Mouse (Mus musculus) small intestine, adult 2 months (tissue): ENCODE data around the gene Zfp385a. TPM values are rescaled to one million over a fixed set of nuclear protein-coding genes. Genes with fewer than 3 reads are reported as not detected.
"Not testable (repeated sequence)": the region's sequence is repeated elsewhere in the genome, so short reads cannot be mapped to it uniquely, and the experiment has no call there.

Experiments
- H3K27ac ChIP-seq: fragments of 200-500 bp; 2 replicates; pipeline ENCODE4 v1.5.1; 2012; ENCODE audit warnings: low read depth, low read length, control low read depth, inconsistent platforms; ENCODE audit not compliant: insufficient read depth
- H3K27me3 ChIP-seq: fragments of 200-500 bp; 2 replicates; pipeline ENCODE4 v1.6.1; 2012; ENCODE audit warnings: mild to moderate bottlenecking, moderate library complexity, low read length, inconsistent platforms; ENCODE audit not compliant: control insufficient read depth, insufficient read depth
- H3K36me3 ChIP-seq: fragments of 200-500 bp; 2 replicates; pipeline ENCODE4 v1.6.1; 2012; ENCODE audit warnings: mild to moderate bottlenecking, low read length, control low read depth, inconsistent platforms; ENCODE audit not compliant: control insufficient read depth, insufficient read depth
- H3K4me1 ChIP-seq: fragments of 200-500 bp; 2 replicates; pipeline ENCODE4 v1.6.1; 2012; ENCODE audit warnings: low read length, inconsistent platforms, mixed read lengths; ENCODE audit not compliant: control insufficient read depth, insufficient read depth, insufficient read length
- H3K4me3 ChIP-seq: fragments of 200-500 bp; 2 replicates; pipeline ENCODE4 v1.5.1; 2012; ENCODE audit warnings: low read depth, mild to moderate bottlenecking, control low read depth, inconsistent platforms, low read length, moderate library complexity
- CTCF ChIP-seq: fragments of 200-500 bp; IDR thresholded peaks from 2 replicates; pipeline ENCODE4 v1.5.1; 2012; ENCODE audit warnings: low read depth, mild to moderate bottlenecking, control low read depth, inconsistent platforms, low read length, moderate library complexity, mixed read lengths; ENCODE audit not compliant: insufficient replicate concordance, insufficient read length; ENCODE audit errors: extremely low read depth
- POLR2A ChIP-seq: fragments of 200-500 bp; IDR thresholded peaks from 2 replicates; pipeline ENCODE4 v1.6.1; 2012; ENCODE audit warnings: low read depth, mild to moderate bottlenecking, control low read depth, inconsistent platforms, low read length, moderate library complexity
- WGBS: fragments of 180-500 bp; shearing (Covaris S2); methylation state at CpG from one replicate; pipeline ENCODE4 v1.1.7; 2018; 5-methylcytosine and 5-hydroxymethylcytosine counted together
- polyA plus RNA-seq: library from polyadenylated mRNA; depleted of rRNA; stranded (reverse); fragments of >200 nt; gene quantifications from 2 replicates; pipeline ENCODE4 v1.2.3, GENCODE M21; 2012; rRNA removed

Gene Zfp385a
- polyA plus RNA-seq, 1 experiment: 7.5 TPM

GRCm38 (mm10) chr15:103280817-103281464 is 59.0 kb downstream of the Zfp385a start:
- TF ChIP-seq CTCF: peak; percentile 61; the same call in 1 of the 2 replicates
- no peak for TF ChIP-seq POLR2A
- H3K27me3 ChIP-seq: no peaks in the 10 kb centered on the region
- WGBS: 13% methylated on average over 3 of the region's 3 CpGs
- H3K4me3 ChIP-seq: no peak overlapping the region
- H3K36me3 ChIP-seq: no peaks in the 10 kb centered on the region
- peaks cover 17% of the 10 kb centered on the region for H3K4me1 ChIP-seq
- peak overlapping the region; percentile 72 for H3K27ac ChIP-seq

GRCm38 (mm10) chr15:103279750-103280149 is 60.1 kb downstream of the Zfp385a start:
- 66% methylated on average over 3 of the region's 3 CpGs for WGBS
- H3K27ac ChIP-seq: no peak overlapping the region
- H3K4me1 ChIP-seq: peaks cover 13% of the 10 kb centered on the region
- H3K27me3 ChIP-seq: no peaks in the 10 kb centered on the region
- H3K36me3 ChIP-seq: no peaks in the 10 kb centered on the region
- TF ChIP-seq POLR2A (no peak), CTCF (peak; percentile 57; the same call in 1 of the 2 replicates)
- H3K4me3 ChIP-seq: no peak overlapping the region

- Histone ChIP-seq H3K36me3 (no peaks in the 10 kb centered on the region), H3K4me3 (no peak overlapping the region), H3K4me1 (peaks cover 13% of the 10 kb centered on the region), H3K27me3 (no peaks in the 10 kb centered on the region), H3K27ac (peak overlapping the region; percentile 76)
- TF ChIP-seq CTCF (no peak), POLR2A (no peak)
- WGBS: 21% methylated on average over 7 of the region's 7 CpGs
These were observed 61.9 kb downstream of the Zfp385a start for GRCm38 (mm10) chr15:103277949-103278348.

- not testable (repeated sequence) for H3K4me1 ChIP-seq, H3K4me3 ChIP-seq, H3K36me3 ChIP-seq, H3K27me3 ChIP-seq, H3K27ac ChIP-seq
- 85% methylated on average over 3 of the region's 3 CpGs for WGBS
These were observed 64.0 kb downstream of the Zfp385a start for GRCm38 (mm10) chr15:103275943-103276342.

GRCm38 (mm10) chr15:103272419-103273279 is 67.2 kb downstream of the Zfp385a start, which contains the start of gene Copz1:
Gene Copz1 (plus strand): TSS chr15:103272714.
- peak within 1 kb of the TSS; percentile 90 for H3K4me3 ChIP-seq
- no peaks in the 10 kb centered on the region for H3K36me3 ChIP-seq
- no peak for TF ChIP-seq CTCF
- peak; percentile 88 for TF ChIP-seq POLR2A
- peaks cover 4% of the 10 kb centered on the region; the same call in 1 of the 2 replicates for H3K4me1 ChIP-seq
- peak within 1 kb of the TSS; percentile 72 for H3K27ac ChIP-seq
- WGBS: under 1% methylated on average over 38 of the region's 38 CpGs
- H3K27me3 ChIP-seq: no peaks in the 10 kb centered on the region

- no peaks in the 10 kb centered on the region for H3K4me1 ChIP-seq
- H3K27ac ChIP-seq: no peak overlapping the region
- no peaks in the 10 kb centered on the region for H3K27me3 ChIP-seq
- no peak overlapping the region for H3K4me3 ChIP-seq
- TF ChIP-seq POLR2A: no peak
- no peak for TF ChIP-seq CTCF
- 75% methylated on average over 4 of the region's 4 CpGs for WGBS
- no peaks in the 10 kb centered on the region for H3K36me3 ChIP-seq
These were observed 71.0 kb downstream of the Zfp385a start for GRCm38 (mm10) chr15:103268903-103269302.

GRCm38 (mm10) chr15:103264794-103265193 is 75.1 kb downstream of the Zfp385a start:
- no peak for TF ChIP-seq POLR2A
- TF ChIP-seq CTCF: no peak
- Histone ChIP-seq H3K4me3 (no peak overlapping the region), H3K4me1 (no peaks in the 10 kb centered on the region), H3K36me3 (no peaks in the 10 kb centered on the region), H3K27ac (no peak overlapping the region), H3K27me3 (no peaks in the 10 kb centered on the region)
- WGBS: 86% methylated on average over 2 of the region's 2 CpGs

Other genes with a start within 250 kb of the Zfp385a start
- 9.1 and 9.8 TPM in 2 replicates for gene Smug1, start 173.0 kb downstream of the Zfp385a start, polyA plus RNA-seq
- 1.5 and 2.8 TPM in 2 replicates for gene Cbx5, start 100.3 kb downstream of the Zfp385a start, polyA plus RNA-seq
- gene Hnrnpa1, start 99.7 kb downstream of the Zfp385a start, polyA plus RNA-seq: 12.0 and 29.5 TPM in 2 replicates
- 0.39 and 0.83 TPM in 2 replicates for gene Nfe2, start 81.7 kb downstream of the Zfp385a start, polyA plus RNA-seq
- gene Copz1, start 67.4 kb downstream of the Zfp385a start, polyA plus RNA-seq: 64.9 and 111 TPM in 2 replicates
- 0.06 and 0.11 TPM in 2 replicates for gene Gpr84, start 29.5 kb downstream of the Zfp385a start, polyA plus RNA-seq
- gene Itga5, start 26.7 kb upstream of the Zfp385a start, polyA plus RNA-seq: 8.8 and 9.4 TPM in 2 replicates
- not detected in 2 replicates for gene Gtsf1, start 90.4 kb upstream of the Zfp385a start, polyA plus RNA-seq
- not detected in 2 replicates for gene Gtsf2, start 108.4 kb upstream of the Zfp385a start, polyA plus RNA-seq
- 3.4 and 5.9 TPM in 2 replicates for gene Nckap1l, start 113.7 kb upstream of the Zfp385a start, polyA plus RNA-seq
- 2.3 and 4.2 TPM in 2 replicates for gene Pde1b, start 162.9 kb upstream of the Zfp385a start, polyA plus RNA-seq
- 2.3 and 2.7 TPM in 2 replicates for gene Ppp1r1a, start 197.9 kb upstream of the Zfp385a start, polyA plus RNA-seq
- gene Glycam1, start 225.0 kb upstream of the Zfp385a start, polyA plus RNA-seq: 0.38 and 0.50 TPM in 2 replicates